Mouse (Mus musculus) liver, embryonic 16.5 days (tissue): Measurements from ENCODE around the gene Tmem56. TPM values are rescaled to one million over a fixed set of nuclear protein-coding genes. Genes with fewer than 3 reads are reported as not detected.

Experiments
- ATAC-seq: fragments of 200-750 bp; cut with Nextera tagmentation; 2 replicates; pipeline ENCODE4 v1.8.0; 2017; ENCODE audit warnings: low read depth, mild to moderate bottlenecking, moderate number of reproducible peaks, moderate library complexity
- H3K27ac ChIP-seq: fragments of 300-500 bp; sonication (generic); 2 replicates; pipeline ENCODE4 v1.5.1; 2014; ENCODE audit warnings: mild to moderate bottlenecking, low read length
- H3K27me3 ChIP-seq: fragments of 300-500 bp; sonication (generic); 2 replicates; pipeline ENCODE4 v1.6.1; 2014; ENCODE audit warnings: low read depth, low read length, mixed read lengths; ENCODE audit not compliant: control insufficient read depth, insufficient read depth
- H3K36me3 ChIP-seq: fragments of 300-500 bp; sonication (generic); 2 replicates; pipeline ENCODE4 v1.6.1; 2014; ENCODE audit warnings: mild to moderate bottlenecking; ENCODE audit not compliant: control insufficient read depth, insufficient read depth
- H3K4me1 ChIP-seq: fragments of 300-500 bp; sonication (generic); 2 replicates; pipeline ENCODE4 v1.6.1; 2014; ENCODE audit warnings: low read depth, low read length, mixed read lengths; ENCODE audit not compliant: control insufficient read depth
- H3K4me2 ChIP-seq: fragments of 300-500 bp; sonication (generic); 2 replicates; pipeline ENCODE4 v1.6.1; 2014; ENCODE audit warnings: low read depth, low read length, mixed read lengths
- H3K4me3 ChIP-seq: fragments of 300-500 bp; sonication (generic); 2 replicates; pipeline ENCODE4 v1.5.1; 2014; ENCODE audit warnings: low read depth, mild to moderate bottlenecking, low read length
- H3K9ac ChIP-seq: fragments of 300-500 bp; sonication (generic); 2 replicates; pipeline ENCODE4 v1.6.1; 2014; ENCODE audit warnings: low read depth, low read length
- H3K9me3 ChIP-seq: fragments of 300-500 bp; sonication (generic); replicated peaks from 2 replicates; pipeline ENCODE4 v1.6.1; 2016; ENCODE audit warnings: low read length; ENCODE audit not compliant: control insufficient read depth
- WGBS: fragments of 180-500 bp; shearing (Covaris S2); extraction: QIAGEN DNeasy Blood & Tissue Kit; methylation state at CpG from one replicate; pipeline ENCODE4 v1.1.7; 2014; ENCODE audit not compliant: insufficient replicate concordance; 5-methylcytosine and 5-hydroxymethylcytosine counted together
- polyA plus RNA-seq: library from polyadenylated mRNA; unstranded; fragments of >200 nt; fragmentation: Nextera tagmentation; extraction: Ambion mirVana; gene quantifications from 2 replicates; pipeline ENCODE4 v1.2.1, GENCODE M21; 2015

Tmem56 gene
- polyA plus RNA-seq, 1 experiment from 2014 or later, result 12.8 TPM

GRCm38 (mm10) chr3:121240362-121241040 lies 42.4 kb downstream of the Tmem56 start:
- H3K36me3 ChIP-seq, result no peaks in the 10 kb centered on the region
- no peak overlapping the region for H3K4me3 ChIP-seq
- H3K27me3 ChIP-seq, result no peaks in the 10 kb centered on the region
- peaks cover 7% of the 10 kb centered on the region for H3K4me1 ChIP-seq
- no peak overlapping the region for H3K4me2 ChIP-seq
- no peaks in the 10 kb centered on the region for H3K9me3 ChIP-seq
- no peak for ATAC-seq
- H3K9ac ChIP-seq, result no peak overlapping the region
- WGBS, result 74% methylated on average over 8 of the region's 8 CpGs
- no peak overlapping the region for H3K27ac ChIP-seq

GRCm38 (mm10) chr3:121239096-121239495 lies 43.8 kb downstream of the Tmem56 start:
- ATAC-seq, result no peak

GRCm38 (mm10) chr3:121224763-121225162 lies 58.1 kb downstream of the Tmem56 start:
- Histone ChIP-seq H3K27ac (no peak overlapping the region), H3K36me3 (peaks cover 14% of the 10 kb centered on the region; the same call in 1 of the 2 replicates), H3K9ac (no peak overlapping the region), H3K4me1 (peaks cover 6% of the 10 kb centered on the region), H3K27me3 (no peaks in the 10 kb centered on the region), H3K9me3 (no peaks in the 10 kb centered on the region), H3K4me2 (no peak overlapping the region), H3K4me3 (no peak overlapping the region)
- 85% methylated on average over 8 of the region's 8 CpGs for WGBS
- no peak for ATAC-seq

More at GRCm38 (mm10) chr3:121239096-121239495, 43.8 kb downstream of the Tmem56 start:
- Histone ChIP-seq H3K27me3 (no peaks in the 10 kb centered on the region), H3K4me1 (peaks cover 7% of the 10 kb centered on the region), H3K27ac (no peak overlapping the region), H3K4me2 (no peak overlapping the region), H3K9me3 (no peaks in the 10 kb centered on the region), H3K36me3 (no peaks in the 10 kb centered on the region; the same call in 1 of the 2 replicates), H3K4me3 (no peak overlapping the region), H3K9ac (no peak overlapping the region)
- 82% methylated on average over 8 of the region's 8 CpGs for WGBS

GRCm38 (mm10) chr3:121224185-121224584 lies 58.7 kb downstream of the Tmem56 start:
- WGBS, result 85% methylated on average over 6 of the region's 6 CpGs
- H3K27me3 ChIP-seq, result no peaks in the 10 kb centered on the region
- H3K9me3 ChIP-seq, result no peaks in the 10 kb centered on the region
- no peak overlapping the region for H3K4me3 ChIP-seq
- peaks cover 6% of the 10 kb centered on the region for H3K4me1 ChIP-seq
- H3K9ac ChIP-seq, result no peak overlapping the region
- H3K27ac ChIP-seq, result no peak overlapping the region
- H3K4me2 ChIP-seq, result no peak overlapping the region
- ATAC-seq, result no peak
- H3K36me3 ChIP-seq, result peaks cover 14% of the 10 kb centered on the region; the same call in 1 of the 2 replicates

- H3K4me2 ChIP-seq, result no peak overlapping the region
These were observed 60.9 kb downstream of the Tmem56 start for GRCm38 (mm10) chr3:121221987-121222386.

GRCm38 (mm10) chr3:121217011-121217410 lies 65.9 kb downstream of the Tmem56 start:
- no peaks in the 10 kb centered on the region for H3K9me3 ChIP-seq
- H3K4me1 ChIP-seq, result peaks cover 3% of the 10 kb centered on the region
- peaks cover 17% of the 10 kb centered on the region for H3K36me3 ChIP-seq
- ATAC-seq, result no peak
- H3K27me3 ChIP-seq, result no peaks in the 10 kb centered on the region
- 86% methylated on average over 6 of the region's 6 CpGs for WGBS
- no peak overlapping the region for H3K4me2 ChIP-seq
- no peak overlapping the region for H3K27ac ChIP-seq
- H3K4me3 ChIP-seq, result no peak overlapping the region
- H3K9ac ChIP-seq, result no peak overlapping the region

More at GRCm38 (mm10) chr3:121221987-121222386, 60.9 kb downstream of the Tmem56 start:
- Histone ChIP-seq H3K36me3 (peaks cover 10% of the 10 kb centered on the region), H3K9ac (no peak overlapping the region), H3K27ac (no peak overlapping the region), H3K27me3 (no peaks in the 10 kb centered on the region), H3K9me3 (no peaks in the 10 kb centered on the region), H3K4me1 (peaks cover 6% of the 10 kb centered on the region), H3K4me3 (no peak overlapping the region)
- 45% methylated on average over 7 of the region's 7 CpGs for WGBS
- ATAC-seq, result 0 out of 2 replicates have a peak, but pooled peaks have one; percentile 26

- no peak for ATAC-seq
- H3K36me3 ChIP-seq, result peaks cover 25% of the 10 kb centered on the region
These were observed 69.4 kb downstream of the Tmem56 start for GRCm38 (mm10) chr3:121213501-121213900.

GRCm38 (mm10) chr3:121212156-121212555 lies 70.7 kb downstream of the Tmem56 start:
- ATAC-seq, result no peak

More at GRCm38 (mm10) chr3:121213501-121213900, 69.4 kb downstream of the Tmem56 start:
- Histone ChIP-seq H3K4me2 (no peak overlapping the region), H3K4me3 (no peak overlapping the region), H3K27me3 (no peaks in the 10 kb centered on the region), H3K4me1 (no peaks in the 10 kb centered on the region), H3K27ac (no peak overlapping the region), H3K9me3 (no peaks in the 10 kb centered on the region), H3K9ac (no peak overlapping the region)
- 80% methylated on average over 3 of the region's 3 CpGs for WGBS

GRCm38 (mm10) chr3:121208994-121209393 lies 73.9 kb downstream of the Tmem56 start:
- no peaks in the 10 kb centered on the region for H3K9me3 ChIP-seq
- 85% methylated on average over 5 of the region's 5 CpGs for WGBS
- ATAC-seq, result no peak
- H3K9ac ChIP-seq, result no peak overlapping the region
- H3K4me1 ChIP-seq, result 0 out of 2 replicates have a peak, but pooled peaks cover under 1% of the 10 kb centered on the region
- no peak overlapping the region for H3K4me2 ChIP-seq
- no peak overlapping the region for H3K27ac ChIP-seq
- no peaks in the 10 kb centered on the region for H3K27me3 ChIP-seq
- H3K36me3 ChIP-seq, result peaks cover 31% of the 10 kb centered on the region
- no peak overlapping the region for H3K4me3 ChIP-seq

More at GRCm38 (mm10) chr3:121212156-121212555, 70.7 kb downstream of the Tmem56 start:
- H3K27ac ChIP-seq, result no peak overlapping the region
- no peak overlapping the region for H3K9ac ChIP-seq
- no peak overlapping the region for H3K4me2 ChIP-seq
- H3K4me1 ChIP-seq, result no peaks in the 10 kb centered on the region
- no peaks in the 10 kb centered on the region for H3K9me3 ChIP-seq
- WGBS, result 32% methylated on average over 1 of the region's 1 CpGs
- H3K4me3 ChIP-seq, result no peak overlapping the region
- H3K36me3 ChIP-seq, result peaks cover 21% of the 10 kb centered on the region
- H3K27me3 ChIP-seq, result no peaks in the 10 kb centered on the region
